Mouse (Mus musculus): ENCODE data around the gene Wbp1l.
"Not testable (repeated sequence)": the region's sequence is repeated elsewhere in the genome, so short reads cannot be mapped to it uniquely, and the experiment has no call there.

Gene Wbp1l

GRCm38 (mm10) chr19:46598720-46599252 is at the start of gene Wbp1l:
Gene Wbp1l (plus strand): TSS chr19:46599084.
- DNase-seq: peak; percentile 100

GRCm38 (mm10) chr19:46550385-46550784 is 48.5 kb upstream of the Wbp1l start:
- DNase-seq: no peak

GRCm38 (mm10) chr19:46552496-46552895 is 46.4 kb upstream of the Wbp1l start:
- no peak for DNase-seq

GRCm38 (mm10) chr19:46553541-46553955 is 45.3 kb upstream of the Wbp1l start:
- no peak for DNase-seq

- DNase-seq: no peak
Observed at GRCm38 (mm10) chr19:46558009-46558408, 40.9 kb upstream of the Wbp1l start.

GRCm38 (mm10) chr19:46558631-46559030 is 40.3 kb upstream of the Wbp1l start:
- DNase-seq: peak; percentile 50

GRCm38 (mm10) chr19:46562132-46562531 is 36.8 kb upstream of the Wbp1l start:
- peak; percentile 79 for DNase-seq

- DNase-seq: no peak
Observed at GRCm38 (mm10) chr19:46562581-46563515, 36.0 kb upstream of the Wbp1l start.

GRCm38 (mm10) chr19:46563603-46564002 is 35.3 kb upstream of the Wbp1l start:
- DNase-seq: no peak

- no peak for DNase-seq
Observed at GRCm38 (mm10) chr19:46564043-46564462, 34.8 kb upstream of the Wbp1l start.

GRCm38 (mm10) chr19:46571211-46571877 is 27.5 kb upstream of the Wbp1l start:
- DNase-seq: not testable (repeated sequence)

GRCm38 (mm10) chr19:46571878-46572244 is 27.0 kb upstream of the Wbp1l start:
- no peak for DNase-seq

- DNase-seq: no peak
Observed at GRCm38 (mm10) chr19:46572548-46572947, 26.3 kb upstream of the Wbp1l start.

GRCm38 (mm10) chr19:46572951-46573937 is 25.6 kb upstream of the Wbp1l start, which contains the start of the genes Arl3 and Sfxn2:
Gene Arl3 (minus strand): TSS chr19:46573198.
Gene Sfxn2 (plus strand): TSS chr19:46573365.
- DNase-seq: peak; percentile 97

GRCm38 (mm10) chr19:46573990-46574389 is 24.9 kb upstream of the Wbp1l start:
- no peak for DNase-seq

- DNase-seq: peak; percentile 84
Observed at GRCm38 (mm10) chr19:46575196-46575595, 23.7 kb upstream of the Wbp1l start.

- peak; percentile 88 for DNase-seq
Observed at GRCm38 (mm10) chr19:46587823-46588508, 10.9 kb upstream of the Wbp1l start.

- no peak for DNase-seq
Observed at GRCm38 (mm10) chr19:46591575-46591974, 7.3 kb upstream of the Wbp1l start.

- DNase-seq: no peak
Observed at GRCm38 (mm10) chr19:46592751-46593439, 6.0 kb upstream of the Wbp1l start.

- no peak for DNase-seq
Observed at GRCm38 (mm10) chr19:46598187-46598586, 697 bp upstream of the Wbp1l start.

Data from kidney, adult 9 months (tissue).